Mouse (Mus musculus) thymus, postnatal 14 days (tissue): ENCODE results near the gene Fxn.
A peak's percentile ranks its signal among the peaks of the same experiment; 100 is the strongest.
"Not testable (repeated sequence)": the region's sequence is repeated elsewhere in the genome, so short reads cannot be mapped to it uniquely, and the experiment has no call there.

Experiments
- DNase-seq: peaks from one replicate; pipeline ENCODE4 v3.0.0; 2021

The Fxn gene

GRCm38 (mm10) chr19:24241799-24242546 lies 38.4 kb downstream of the Fxn start:
- DNase-seq = no peak

DNA sequence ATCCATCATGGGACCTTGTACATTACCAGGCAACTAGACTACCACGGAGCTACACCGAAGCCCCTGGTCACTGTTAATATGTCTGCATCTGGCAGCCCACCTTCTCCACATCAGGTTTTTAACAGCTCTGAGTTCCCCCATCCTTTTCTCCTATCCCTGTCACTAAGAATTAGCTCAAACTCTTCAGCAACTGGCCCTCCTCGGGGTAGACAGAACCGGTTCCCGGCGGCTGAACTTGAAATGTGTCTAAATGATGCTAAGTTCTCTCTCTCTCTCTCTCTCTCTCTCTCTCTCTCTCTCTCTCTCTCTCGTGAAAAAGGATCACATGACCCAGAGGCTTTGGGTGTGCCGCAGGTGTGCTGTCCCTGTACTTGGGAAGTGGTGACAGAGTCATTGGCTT lies 39.1 kb downstream of the Fxn start:
- no peak for DNase-seq

DNA sequence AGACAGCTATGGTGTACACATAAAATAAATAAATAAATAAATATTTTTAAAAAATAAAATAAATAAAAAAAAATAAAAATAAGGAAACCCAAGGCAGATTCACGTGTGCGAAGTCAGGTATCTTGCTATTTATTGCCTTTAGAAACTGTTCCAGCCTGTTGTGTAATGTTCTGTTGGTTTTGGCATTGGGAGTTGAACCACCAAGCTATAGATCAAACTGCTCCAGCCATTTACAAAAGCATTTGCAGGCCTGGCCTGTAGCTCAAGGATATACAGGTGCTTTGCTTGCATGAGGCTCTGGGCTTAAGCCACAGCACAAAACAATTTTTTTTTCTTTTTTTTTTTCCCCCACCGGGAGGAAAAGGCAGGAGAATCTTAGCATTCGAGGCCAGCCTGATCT lies 42.4 kb downstream of the Fxn start:
- no peak for DNase-seq

DNA sequence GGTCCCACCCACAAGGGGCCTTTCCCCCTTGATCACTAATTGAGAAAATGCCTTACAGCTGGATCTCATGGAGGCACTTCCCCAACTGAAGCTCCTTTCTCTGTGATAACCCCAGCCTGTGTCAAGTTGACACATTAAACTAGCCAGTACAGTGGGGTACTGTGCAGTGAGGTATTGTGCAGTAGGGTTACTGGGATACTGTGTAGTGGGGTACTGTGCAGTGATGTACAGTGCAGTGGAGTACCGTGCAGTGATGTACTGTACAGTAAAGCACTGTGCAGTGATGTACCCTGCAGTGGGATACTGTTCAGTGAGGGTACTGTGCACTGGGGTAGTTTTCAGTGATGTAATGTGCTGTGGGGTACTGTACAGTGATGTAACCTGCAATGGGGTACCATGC lies 48.0 kb downstream of the Fxn start:
- DNase-seq = not testable (repeated sequence)

DNA sequence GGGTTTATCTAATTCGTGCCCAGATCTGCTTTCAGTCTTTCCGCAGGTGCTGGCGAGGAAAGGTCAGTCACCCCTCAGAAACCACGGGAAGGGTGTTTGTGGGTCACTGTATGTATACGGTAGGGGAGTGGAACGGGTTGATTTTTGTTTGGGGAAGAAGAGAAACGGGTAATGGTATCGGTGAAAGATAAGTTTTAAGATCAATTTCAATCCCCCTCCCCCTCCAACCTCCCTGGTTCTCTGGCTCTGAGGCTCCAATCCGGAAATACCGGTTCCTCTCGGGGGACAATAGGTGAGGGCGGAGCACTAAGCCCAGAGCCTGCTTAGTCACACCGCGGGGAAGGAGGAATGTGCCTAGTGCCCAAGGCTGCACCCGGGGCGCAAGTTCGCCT lies 55.1 kb downstream of the Fxn start:
- DNase-seq = peak; percentile 18

DNA sequence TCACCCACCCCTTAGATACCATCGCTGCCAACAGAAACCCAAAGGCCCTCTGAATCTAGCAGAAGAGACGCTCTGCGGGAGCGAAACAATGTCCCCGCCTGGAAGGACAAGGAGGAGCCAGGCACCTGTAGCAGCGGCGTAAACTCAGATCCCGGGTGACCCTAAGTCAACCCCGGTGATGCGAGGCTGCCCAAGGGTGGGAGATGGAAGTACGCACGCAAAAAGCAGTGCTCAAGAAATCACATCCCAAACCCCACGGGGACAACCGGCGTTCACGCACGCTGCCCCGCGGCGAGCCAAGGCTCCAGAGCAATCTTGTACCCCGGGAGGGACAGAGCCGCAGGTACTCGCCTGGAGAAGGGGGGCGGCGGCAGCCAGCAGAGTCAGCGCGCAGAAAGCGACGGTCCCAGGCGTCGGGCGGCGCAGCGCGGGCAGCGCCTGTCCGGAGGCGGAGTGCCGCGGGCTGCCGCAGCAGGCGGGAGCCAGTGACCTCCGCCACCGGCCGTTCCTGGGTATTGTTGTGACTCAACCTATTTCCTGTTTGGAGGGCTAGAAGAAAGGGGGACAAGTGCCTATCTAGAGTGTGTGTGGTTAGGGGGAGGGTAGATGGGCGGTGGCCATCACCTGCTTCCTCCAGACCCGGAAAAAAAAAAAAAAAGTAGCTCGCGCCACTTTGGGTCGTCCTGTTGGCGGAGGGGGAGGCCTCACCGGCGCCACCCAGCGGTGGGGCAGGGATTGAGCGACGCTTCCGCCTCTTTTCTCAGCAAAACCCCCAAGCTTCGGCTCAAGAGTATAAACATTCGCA lies 55.7 kb downstream of the Fxn start, which contains the start of gene Tjp2:
Tjp2 (minus strand) TSS at position 531 of the 805 bp plus-strand sequence.
- peak; percentile 50 for DNase-seq

DNA sequence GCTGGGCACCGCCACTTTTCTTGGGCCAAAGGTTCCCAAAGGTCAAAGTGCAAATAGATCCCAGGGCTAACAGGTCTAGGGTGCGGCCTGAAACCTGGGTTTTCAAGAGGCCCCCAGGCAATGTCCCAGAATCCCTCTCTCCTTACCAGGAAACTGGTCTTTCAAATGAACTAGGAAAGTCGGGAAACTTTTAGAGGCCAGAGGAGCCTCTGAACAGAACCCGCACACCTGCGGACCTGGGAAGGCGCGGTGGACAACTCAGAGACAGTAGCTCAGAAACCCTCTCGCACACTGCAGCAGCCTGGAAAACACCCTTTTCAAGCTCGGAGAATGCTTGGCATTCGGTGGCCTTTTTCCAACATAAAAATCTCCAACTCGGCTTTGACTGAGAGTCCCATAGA lies 56.6 kb downstream of the Fxn start:
- DNase-seq = no peak

GRCm38 (mm10) chr19:24221455-24221854 lies 59.0 kb downstream of the Fxn start:
- no peak for DNase-seq

GRCm38 (mm10) chr19:24220795-24221445 lies 59.5 kb downstream of the Fxn start:
- DNase-seq = no peak

GRCm38 (mm10) chr19:24219011-24219410 lies 61.4 kb downstream of the Fxn start:
- DNase-seq = no peak

GRCm38 (mm10) chr19:24218291-24218690 lies 62.1 kb downstream of the Fxn start:
- DNase-seq = no peak

- no peak for DNase-seq
These were observed 62.6 kb downstream of the Fxn start for GRCm38 (mm10) chr19:24217851-24218250.

- no peak for DNase-seq
These were observed 63.6 kb downstream of the Fxn start for GRCm38 (mm10) chr19:24216771-24217170.

DNA sequence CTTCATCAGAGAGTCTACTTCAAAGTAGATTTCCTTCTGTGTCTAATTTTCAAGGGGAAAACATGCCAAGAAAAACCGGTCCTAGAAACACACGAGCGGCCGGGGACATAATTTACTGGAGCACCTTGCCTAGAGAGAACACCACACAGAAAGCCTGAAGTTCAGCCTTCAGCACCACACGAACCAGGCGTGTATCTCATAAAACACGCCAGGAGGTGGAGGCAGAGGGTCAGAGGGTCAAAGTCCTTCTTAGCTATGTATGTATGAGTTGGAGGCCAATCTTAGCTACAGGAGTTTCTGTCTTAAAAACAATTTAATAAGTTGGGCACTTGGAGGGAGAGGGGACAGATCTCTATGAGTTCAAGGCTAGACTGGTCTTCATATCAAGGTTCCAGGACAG lies 65.5 kb downstream of the Fxn start:
- DNase-seq = no peak

GRCm38 (mm10) chr19:24213299-24213698 lies 67.1 kb downstream of the Fxn start:
- DNase-seq = no peak

GRCm38 (mm10) chr19:24212552-24213249 lies 67.7 kb downstream of the Fxn start:
- no peak for DNase-seq
